Mouse (Mus musculus) urinary bladder, postnatal 4 days (tissue): ENCODE results near the gene Ckap2l.

Source experiments
- DNase-seq, 2 experiments: peaks; one replicate each; pipeline ENCODE4 v3.0.0; 2021 to 2022; ENCODE audit warnings: low spot score in 2 of 2

The Ckap2l gene

GRCm38 (mm10) chr2:129265316-129265715 is 31.7 kb downstream of the Ckap2l start:
- no peak for DNase-seq

GRCm38 (mm10) chr2:129263073-129263472 is 33.9 kb downstream of the Ckap2l start:
- DNase-seq = no peak

- no peak for DNase-seq
These were observed 35.7 kb downstream of the Ckap2l start for GRCm38 (mm10) chr2:129261151-129261794.

- no peak for DNase-seq
These were observed 36.4 kb downstream of the Ckap2l start for GRCm38 (mm10) chr2:129260646-129261045.

- no peak for DNase-seq
These were observed 38.4 kb downstream of the Ckap2l start for GRCm38 (mm10) chr2:129258475-129259211.

- DNase-seq = no peak
These were observed 39.0 kb downstream of the Ckap2l start for GRCm38 (mm10) chr2:129258056-129258455.

- no peak for DNase-seq
These were observed 41.0 kb downstream of the Ckap2l start for GRCm38 (mm10) chr2:129256006-129256405.

- DNase-seq = no peak
These were observed 42.9 kb downstream of the Ckap2l start for GRCm38 (mm10) chr2:129254076-129254475.

- no peak for DNase-seq
These were observed 43.4 kb downstream of the Ckap2l start for GRCm38 (mm10) chr2:129253631-129253970.

GRCm38 (mm10) chr2:129252836-129253630 is 44.0 kb downstream of the Ckap2l start:
- no peak for DNase-seq

- DNase-seq = no peak
These were observed 47.7 kb downstream of the Ckap2l start for GRCm38 (mm10) chr2:129249321-129249720.

- DNase-seq = no peak
These were observed 49.3 kb downstream of the Ckap2l start for GRCm38 (mm10) chr2:129247707-129248121.

- DNase-seq = no peak
These were observed 50.1 kb downstream of the Ckap2l start for GRCm38 (mm10) chr2:129246924-129247323.

- no peak for DNase-seq
These were observed 50.6 kb downstream of the Ckap2l start for GRCm38 (mm10) chr2:129246436-129246835.

- no peak for DNase-seq
These were observed 51.4 kb downstream of the Ckap2l start for GRCm38 (mm10) chr2:129245618-129246017.

- DNase-seq = no peak
These were observed 52.4 kb downstream of the Ckap2l start for GRCm38 (mm10) chr2:129244446-129245120.

- no peak for DNase-seq
These were observed 53.2 kb downstream of the Ckap2l start for GRCm38 (mm10) chr2:129243786-129244185.

- no peak for DNase-seq
These were observed 54.0 kb downstream of the Ckap2l start for GRCm38 (mm10) chr2:129243005-129243404.

- no peak for DNase-seq
These were observed 54.9 kb downstream of the Ckap2l start for GRCm38 (mm10) chr2:129241845-129242833.

- DNase-seq = no peak
These were observed 56.1 kb downstream of the Ckap2l start for GRCm38 (mm10) chr2:129240726-129241432.
